Mouse (Mus musculus) olfactory bulb, adult 2 months (tissue): ENCODE results near the gene Inpp5k.

ENCODE experiments used
- CTCF ChIP-seq: fragments of 200-500 bp; IDR thresholded peaks from 2 replicates; pipeline ENCODE4 v1.5.1; 2012; ENCODE audit warnings: low read depth, mild to moderate bottlenecking, low read length, moderate library complexity; ENCODE audit not compliant: insufficient read depth
- POLR2A ChIP-seq: fragments of 200-500 bp; IDR thresholded peaks from 2 replicates; pipeline ENCODE4 v1.6.1; 2012; ENCODE audit warnings: mild to moderate bottlenecking, low read depth, low read length, moderate library complexity; ENCODE audit not compliant: insufficient read depth

GRCm38 (mm10) chr11:75660941-75661800, 30.4 kb downstream of the Inpp5k start:
- TF ChIP-seq CTCF (no peak), POLR2A (no peak)
